Mouse (Mus musculus): Measurements from ENCODE around the gene Tmem128.

- TF ChIP-seq POLR2A (IDR thresholded peaks at IDR 0.05; ENCODE audit: borderline replicate concordance, insufficient read depth, low read length) (no peak), CTCF (IDR thresholded peaks at IDR 0.05; ENCODE audit: borderline replicate concordance, insufficient read depth, low read depth, low read length) (no peak)
Observed at GRCm38 (mm10) chr5:38241473-38241834, 18.5 kb upstream of the Tmem128 start.
